Mouse (Mus musculus) adrenal gland, adult (tissue): ENCODE measurements around the gene Zfand3.

ENCODE experiments used
- DNase-seq, 2 experiments: peaks; one replicate each; pipeline ENCODE4 v3.0.0; 2022 to 2023; ENCODE audit warnings: low spot score in 1 of 2; ENCODE audit not compliant: inconsistent age in 2 of 2

Zfand3 gene

DNA sequence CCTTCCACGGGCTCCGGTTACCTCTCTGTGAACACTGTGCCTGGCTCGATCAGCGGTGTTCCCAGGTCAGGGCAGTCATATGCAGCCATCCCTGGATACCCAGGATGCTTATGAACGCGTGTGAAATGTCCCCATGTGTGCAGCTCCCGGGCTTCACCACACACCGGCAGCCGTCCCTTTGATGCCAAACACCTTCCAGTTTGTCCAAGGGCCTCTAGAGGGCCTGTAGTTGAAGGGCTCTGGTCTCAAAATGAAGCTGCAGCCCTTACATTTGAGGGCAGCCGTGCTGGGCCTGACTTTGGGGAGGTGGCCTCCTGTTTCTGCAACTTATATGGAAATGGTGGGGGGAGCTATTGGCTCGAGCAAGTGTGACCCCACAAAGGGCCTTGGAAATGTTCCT, 217.8 kb downstream of the Zfand3 start:
- DNase-seq: no peak

DNA sequence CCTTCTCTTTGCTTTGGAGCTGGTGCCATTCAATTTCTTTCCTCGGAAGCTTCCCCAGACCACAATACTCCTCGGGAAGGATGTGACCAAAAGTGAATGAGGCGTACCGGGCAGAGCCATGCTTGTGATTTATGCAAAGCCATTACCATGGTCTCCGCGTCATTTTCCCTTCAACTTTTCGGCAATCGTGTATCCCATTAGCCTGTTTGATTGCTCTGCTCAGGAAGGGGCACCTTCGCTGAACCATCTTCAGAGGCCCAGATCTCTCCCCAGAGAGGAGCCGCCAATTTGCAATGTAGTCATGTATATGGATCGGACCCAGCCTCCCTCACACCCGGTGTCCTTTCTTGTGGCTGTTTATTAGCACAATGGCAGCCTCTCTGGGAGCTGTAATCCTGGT, 218.3 kb downstream of the Zfand3 start:
- DNase-seq: no peak

DNA sequence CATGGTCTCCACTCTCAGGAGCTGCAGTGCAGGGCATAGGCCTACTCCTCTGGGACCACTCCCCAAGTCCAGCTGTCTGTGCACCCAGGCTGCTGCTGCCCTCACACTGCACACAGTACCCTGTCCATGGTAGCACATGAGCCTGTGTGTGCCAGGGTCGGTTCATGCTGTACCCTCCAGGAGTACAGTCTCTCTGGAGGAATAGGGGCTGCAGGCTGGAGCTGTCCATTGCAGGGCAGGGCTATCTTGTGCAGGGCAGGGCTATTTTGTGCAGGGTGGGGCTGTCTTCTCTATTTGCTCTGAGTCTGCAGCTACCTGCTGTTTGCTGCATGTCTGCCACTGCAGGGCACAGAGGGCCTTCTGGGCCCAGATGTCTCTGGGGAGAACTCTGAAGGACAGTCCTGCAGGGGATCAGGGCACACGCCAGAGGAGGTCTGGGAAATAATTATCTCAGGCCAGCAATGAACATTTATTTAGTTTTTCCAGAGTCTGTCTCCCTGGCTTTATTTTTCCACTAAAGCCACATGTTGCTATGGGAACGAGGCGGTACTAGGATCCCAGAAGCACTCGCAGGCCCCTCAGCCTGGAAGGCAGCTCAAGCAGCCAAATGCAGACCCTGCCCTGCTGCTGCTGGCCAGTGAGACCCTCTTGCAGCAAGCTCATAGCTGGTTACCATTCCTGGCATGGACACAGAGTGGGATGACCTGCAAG, 220.7 kb downstream of the Zfand3 start:
- DNase-seq: no peak

DNA sequence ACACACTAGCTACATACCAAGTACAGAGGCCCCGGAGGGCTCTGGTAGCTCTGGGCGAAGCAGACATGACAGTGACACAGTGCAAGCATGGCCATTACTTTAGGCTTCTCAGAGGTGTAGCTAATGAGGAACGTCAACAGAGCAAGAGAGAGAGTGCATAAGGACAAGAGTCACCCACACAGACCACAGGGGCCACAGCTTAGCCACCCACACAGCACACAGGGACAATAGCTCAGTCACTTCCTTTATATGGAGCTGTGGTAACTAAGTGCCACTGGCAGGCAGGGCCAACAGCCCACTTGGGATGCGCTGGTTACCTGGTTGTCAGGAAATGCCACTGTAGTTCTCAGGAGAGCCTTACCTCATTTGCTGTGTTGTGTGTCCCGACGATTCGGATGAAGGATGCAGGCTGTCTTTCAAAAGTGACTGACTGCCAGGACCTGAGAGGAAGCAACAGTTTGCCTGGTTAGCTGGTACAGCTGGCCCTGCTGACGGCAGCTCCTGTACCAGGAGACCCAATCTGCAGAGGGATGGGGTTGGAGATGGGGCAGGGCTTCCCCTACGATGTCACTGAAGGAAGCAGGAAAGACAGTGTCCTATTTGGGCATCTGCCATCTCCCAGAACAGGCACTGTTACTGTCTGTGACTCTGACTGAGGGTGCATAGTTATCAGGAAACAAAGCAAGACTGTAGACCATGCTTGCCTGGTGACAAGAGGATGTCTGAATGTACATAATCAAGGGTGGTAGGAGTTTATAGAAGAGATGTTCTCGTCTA, 224.1 kb downstream of the Zfand3 start:
- DNase-seq: no peak

DNA sequence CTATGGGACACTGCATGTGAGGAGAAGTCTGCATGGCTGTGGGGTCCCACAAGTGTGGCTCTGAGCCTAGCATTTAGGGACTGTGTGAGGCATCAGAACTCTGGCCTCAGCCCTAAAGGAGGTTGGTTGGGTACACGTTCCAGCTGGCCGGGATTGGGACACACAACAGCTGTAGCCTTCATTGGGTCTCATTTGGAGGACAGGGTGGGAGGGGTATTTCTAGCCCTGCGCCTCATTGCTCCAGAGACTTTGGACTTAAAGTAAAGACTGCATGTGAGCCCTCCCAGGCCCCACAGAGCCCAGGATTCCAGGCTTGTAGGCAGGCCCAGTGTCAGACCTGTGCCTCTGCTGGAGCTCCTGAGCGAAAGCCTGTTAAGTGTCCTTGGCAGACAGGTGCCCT, 225.9 kb downstream of the Zfand3 start:
- DNase-seq: peak in 1 of 2 experiments; percentile 28

DNA sequence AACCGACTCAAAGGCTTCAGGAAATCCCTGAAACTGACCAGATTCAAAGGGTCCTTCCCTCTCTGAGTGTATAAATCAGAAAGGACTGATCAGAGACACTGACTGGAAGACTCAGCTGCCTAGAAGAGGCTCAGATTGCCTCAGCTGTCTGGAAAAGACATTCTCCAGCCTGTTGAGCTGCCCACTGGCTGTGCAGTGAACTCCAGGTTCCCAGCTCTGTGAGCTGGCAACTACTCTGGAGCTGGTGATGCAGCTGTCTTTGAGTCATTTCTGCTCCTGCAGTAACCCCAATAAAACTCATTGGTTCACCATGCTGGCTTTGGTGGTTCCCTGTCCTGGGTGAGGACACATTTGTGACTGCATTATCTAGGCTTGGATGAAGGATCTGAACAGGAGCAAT, 226.9 kb downstream of the Zfand3 start:
- no peak for DNase-seq

DNA sequence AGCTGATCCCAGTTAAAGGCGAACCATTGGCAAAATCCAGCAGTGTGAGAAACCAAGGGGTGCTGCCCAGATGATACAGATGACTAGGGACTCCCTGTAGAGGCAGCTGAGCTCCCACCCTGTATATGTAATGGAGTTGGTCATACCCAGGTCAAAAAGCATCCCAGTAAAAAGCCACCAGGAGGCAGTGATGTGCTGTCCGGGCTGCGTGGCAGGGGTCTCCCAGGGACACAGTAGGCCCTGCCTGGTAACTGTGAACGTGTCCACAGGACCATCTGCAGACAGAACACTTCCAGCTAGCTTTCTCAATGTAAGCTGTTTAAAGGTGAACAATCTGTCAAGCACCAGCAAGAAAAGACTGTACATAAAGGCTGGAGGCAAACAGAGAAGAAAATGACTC, 228.2 kb downstream of the Zfand3 start:
- no peak for DNase-seq

DNA sequence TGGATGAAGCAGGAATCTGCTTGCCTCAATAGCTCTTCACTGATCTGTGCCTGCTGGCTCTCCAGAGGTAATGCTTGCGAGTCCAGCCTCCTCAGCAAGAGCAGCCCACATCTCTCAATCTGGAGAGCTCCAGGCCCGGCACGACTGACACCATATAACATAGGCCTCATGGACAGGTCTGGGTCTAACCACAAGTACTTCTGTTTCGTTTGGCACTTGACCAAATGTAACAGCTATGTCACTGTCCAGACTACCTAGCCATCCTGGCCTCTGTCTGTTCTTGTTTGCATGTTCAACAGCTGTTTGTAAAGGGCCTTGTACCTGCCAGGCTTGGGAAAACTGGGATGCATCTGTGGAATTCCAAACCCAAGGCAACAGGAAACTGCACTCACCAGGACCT, 230.8 kb downstream of the Zfand3 start:
- no peak for DNase-seq

DNA sequence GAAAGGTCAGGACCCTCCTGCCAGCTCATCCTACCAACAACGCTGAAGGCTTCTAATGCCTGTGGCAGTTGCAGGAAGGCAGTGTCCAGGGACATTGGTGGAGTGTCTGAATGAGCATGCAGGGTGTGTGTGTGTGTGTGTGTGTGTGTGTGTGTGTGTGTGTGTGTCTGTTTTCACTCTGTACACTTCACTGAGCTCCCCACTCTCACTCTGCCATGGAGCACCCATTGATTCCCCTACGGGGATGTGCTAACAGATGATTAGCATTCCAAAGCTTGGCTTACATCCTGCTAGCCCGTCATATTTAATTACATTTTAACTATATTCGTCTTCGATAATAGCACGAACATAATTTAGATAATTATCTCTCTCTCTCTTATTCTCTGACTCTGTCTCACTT, 232.1 kb downstream of the Zfand3 start:
- DNase-seq: no peak

DNA sequence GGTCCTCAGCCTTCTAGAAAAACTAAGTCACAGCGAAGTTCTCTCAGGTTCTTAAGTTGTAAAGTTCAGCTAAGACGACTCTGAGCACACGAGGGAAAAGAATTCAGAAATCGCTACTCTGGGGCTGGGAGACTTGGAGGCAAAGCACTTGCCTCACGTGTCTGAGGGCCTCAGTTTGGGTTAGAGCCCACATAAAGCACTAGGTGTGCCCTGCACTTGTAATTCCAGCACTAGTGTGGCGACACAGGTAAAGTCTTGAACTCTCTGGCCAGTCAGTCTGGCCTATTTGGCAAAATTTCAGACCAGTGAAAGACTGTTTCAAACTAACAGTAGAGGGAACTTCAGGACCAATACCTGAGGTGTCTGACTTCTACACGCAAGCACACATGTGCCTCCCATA, 233.1 kb downstream of the Zfand3 start:
- no peak for DNase-seq

DNA sequence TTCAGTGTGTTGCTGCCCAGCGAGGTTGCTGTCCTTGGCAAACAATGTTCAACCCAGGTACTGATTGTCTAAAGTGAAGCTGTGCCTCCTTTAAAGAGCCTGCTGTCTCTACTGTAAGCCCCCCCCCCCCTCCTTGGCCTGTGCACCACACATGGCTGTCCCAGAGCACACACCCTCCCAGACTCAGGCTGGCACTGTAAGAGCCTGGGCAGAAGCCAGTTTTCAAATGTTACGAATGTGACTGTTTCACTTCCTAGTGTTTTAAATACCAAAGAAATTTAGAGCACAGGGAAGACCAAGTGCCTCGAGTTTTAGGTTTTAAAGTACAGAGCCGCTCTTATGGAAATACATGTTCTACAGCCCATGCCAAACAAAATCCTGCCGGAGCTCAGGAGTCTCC, 234.9 kb downstream of the Zfand3 start:
- DNase-seq: peak in 1 of 2 experiments; percentile 57

DNA sequence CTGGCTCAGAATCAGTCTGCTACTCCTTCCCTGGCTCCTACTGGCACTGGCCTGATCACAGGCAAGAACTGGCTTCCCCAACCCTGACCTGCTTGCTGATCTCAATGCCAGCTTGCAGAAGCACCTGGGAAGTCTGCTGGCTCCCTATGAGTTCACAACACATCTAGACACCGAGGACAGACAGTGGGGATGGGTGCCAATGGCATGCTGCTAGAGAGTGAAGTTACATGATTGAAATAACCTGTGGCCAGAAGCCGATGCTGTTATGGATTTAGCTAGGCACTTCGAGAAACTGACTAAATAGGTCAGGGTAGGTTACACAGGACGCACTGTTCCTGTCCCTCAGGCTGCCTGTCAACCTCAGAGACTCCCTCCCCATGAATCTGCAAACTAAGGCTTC, 236.1 kb downstream of the Zfand3 start:
- DNase-seq: no peak

DNA sequence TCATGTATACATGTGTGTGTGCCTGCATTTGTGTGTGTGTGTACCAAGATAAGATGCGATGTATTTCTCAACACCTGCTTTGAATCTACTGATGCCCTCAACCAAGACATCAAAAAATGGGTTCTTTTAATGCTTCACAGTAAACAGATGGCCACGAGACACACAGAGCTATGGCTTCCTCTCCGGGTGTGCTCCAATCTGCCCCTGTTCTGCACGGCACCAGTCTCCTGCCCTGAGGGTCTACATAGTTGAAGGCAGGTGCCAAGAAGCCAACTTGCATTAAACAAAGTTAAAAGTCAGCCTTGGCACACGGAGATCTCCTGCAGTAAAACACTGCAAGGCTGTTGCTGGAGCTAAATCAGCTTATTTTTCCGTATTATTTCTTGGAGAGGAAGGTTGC, 236.5 kb downstream of the Zfand3 start:
- no peak for DNase-seq

DNA sequence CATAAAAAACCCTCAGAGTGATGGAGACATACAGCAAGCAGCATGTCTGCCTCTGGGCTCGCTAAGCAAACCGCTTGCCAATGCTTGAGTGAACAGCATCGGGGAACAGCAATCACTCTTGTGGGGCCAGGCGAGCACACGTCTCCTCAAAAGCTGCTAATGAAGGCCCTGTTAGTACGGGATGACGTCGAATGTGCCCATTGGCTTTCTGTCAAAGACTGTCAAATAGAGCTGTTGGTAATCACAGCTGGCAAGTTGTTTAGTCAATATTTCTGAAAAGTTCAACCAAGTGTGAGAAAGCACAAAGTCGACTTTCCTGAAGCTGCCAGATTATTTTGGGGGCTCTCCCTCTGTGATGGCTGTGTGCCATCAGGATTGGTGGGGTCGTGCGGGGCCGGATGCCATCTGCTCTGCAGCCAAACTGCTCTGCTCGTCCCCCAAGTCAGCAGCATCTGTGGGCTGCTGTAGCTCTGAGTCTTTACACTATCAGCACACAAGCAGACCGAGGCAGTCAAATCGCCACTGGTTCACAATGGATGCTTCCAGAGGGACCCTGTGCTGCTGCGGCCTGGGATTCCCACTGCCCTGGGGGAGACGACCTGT, 237.3 kb downstream of the Zfand3 start:
- DNase-seq: no peak

DNA sequence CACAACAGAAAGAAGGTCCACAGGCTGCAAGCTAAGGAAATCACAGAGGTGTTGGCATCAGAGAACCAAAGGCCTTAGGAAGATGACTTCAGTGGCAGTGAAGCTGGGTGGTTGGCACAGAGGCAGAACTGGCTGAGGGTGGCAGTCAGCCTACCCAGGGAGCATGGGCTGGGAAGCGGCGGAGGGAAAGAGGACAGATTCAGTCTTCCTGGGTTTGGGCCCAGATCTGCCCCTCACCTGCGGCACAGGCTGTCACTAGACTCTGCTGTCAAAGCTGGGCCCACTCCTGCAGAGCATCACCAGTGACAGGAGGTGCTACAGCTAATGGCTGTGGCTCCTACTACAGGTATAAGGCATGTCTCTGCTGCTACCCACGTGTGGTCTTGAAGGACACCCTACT, 238.1 kb downstream of the Zfand3 start:
- no peak for DNase-seq

DNA sequence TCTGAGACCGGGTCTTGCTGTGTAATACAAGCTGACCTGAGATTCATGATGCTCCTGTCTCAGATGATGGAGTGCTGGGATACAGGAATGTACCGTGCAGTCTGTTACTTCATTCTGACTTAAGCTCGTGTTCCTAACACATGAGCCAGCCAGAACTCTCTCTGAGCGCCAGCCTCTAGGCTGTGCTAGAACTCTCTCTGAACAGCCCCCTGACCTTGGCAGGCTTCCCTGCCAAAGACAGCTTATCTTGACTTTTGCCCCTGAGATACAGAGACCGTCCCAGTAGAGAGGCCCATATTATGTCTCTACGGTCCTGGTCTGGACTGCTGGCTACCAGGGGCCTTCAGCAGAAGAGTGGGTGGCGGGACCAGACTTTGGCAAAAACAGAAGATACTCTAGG, 239.0 kb downstream of the Zfand3 start:
- DNase-seq: peak; percentile 56 to 63

DNA sequence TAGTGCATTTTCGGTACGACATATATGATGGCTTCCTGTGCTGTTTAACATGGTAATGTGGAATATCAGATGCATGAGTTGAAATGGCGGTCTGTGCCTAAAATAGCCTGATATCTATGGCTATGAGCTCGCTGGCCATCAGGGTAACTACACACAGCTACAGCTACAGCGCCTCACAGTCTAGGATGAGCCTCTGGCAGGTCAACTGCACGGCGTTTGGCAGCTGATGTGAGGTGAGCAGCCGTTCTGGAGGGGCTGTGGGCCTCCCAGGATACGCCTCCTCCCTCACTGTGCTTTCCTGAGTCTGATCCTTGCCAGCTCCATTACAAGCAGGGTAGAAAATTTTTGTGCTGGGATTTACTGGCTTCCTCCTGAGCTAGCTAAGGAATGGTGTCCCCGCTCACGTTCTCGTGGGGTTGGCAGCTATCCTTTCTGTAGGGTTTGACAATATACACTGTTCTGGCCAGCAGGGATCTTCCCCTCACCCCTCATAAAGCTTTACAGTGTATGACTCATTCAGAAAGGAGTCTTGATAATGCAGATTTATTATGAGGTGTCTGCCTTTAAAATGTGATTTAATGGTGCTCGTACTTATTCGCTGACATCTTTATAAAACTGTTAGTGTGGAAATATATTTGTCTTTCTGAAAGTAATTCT, 240.2 kb downstream of the Zfand3 start:
- DNase-seq: no peak

DNA sequence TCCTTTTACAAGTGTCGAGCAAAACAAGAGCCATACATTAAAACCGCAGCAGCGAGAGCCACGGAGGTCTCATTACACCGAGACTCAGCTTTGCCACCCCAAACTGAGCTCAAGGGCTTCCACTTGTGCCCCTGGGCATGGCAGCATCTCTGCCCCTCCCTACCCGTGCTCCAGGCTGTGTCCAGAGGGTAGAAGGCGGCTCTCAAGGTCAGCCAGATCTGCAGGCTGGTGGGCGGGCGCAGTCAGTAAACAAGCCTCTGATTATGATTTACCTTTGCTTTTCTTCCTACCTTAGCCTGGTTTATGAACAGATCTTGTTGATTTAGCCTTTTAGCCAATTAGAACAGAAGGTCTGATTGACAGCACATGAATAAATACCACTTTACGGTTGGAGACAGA, 240.8 kb downstream of the Zfand3 start:
- DNase-seq: peak; percentile 45 to 64

DNA sequence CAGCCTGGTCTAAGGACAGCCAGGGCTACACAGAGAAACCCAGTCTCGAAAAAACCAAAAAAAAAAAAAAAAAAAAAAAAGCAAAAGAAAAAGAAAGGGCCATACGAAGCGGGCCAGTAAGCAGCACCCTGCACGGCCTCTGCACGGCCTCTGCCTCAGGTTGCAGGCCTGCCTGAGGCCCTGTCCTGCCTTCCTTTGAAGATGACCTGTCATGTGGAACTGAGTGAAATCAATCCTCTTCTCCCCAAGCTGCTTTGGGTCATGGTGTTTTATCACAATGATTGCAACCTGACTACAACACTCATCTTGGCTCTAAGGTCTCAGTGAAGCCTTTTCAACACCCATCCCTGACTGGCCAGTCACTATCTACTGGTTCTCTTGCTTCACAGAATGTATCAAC, 248.5 kb downstream of the Zfand3 start:
- no peak for DNase-seq

DNA sequence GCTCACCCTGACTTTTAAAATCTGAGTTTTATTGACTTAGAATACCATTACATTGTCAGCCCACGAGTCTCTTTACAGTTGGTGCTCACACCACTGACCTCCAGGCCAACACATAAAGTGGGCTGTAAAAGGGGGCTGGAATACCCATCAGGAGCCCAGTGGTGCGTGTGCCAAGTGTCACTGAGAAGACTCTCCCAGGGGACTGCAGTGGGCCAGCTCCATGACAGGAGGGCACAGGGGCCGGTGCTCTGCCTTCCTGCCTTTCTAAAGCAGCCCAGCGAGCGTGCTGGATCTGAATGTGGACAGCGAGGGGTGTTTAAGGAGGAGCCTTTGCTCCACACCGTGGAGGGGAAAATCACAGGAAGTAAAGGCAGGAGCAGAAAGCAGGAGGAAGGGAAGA, 249.4 kb downstream of the Zfand3 start:
- DNase-seq: no peak

DNA sequence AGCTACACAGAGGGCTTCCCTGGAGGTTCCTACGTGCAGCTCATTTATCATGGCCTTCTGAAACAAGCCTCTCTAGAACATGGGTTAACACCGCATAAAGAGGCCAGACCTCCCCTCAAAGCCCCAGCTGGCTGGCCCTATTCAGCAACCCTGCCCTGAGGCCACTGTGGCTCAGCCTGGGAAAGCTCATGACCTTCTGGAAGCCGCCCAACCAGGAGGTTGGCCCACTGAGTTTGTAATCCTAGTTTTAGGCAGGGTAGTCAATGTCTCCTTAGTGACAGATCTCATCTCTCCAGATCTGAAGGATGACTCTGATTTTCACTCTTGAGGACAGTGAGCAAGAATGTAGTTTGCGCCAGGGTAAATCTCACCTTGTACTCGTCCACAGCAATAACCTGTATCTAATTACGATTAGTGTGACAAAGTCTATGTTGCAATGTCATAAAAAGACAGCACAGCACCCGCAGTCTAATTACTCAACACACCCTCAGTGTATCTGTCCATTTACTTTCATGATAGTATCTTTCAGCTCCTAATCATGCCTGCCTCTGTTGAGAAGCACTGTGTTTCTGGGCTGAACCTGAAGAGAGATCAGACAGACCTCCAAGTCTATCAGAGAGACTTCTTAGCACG, 251.5 kb downstream of the Zfand3 start:
- DNase-seq: peak in 1 of 2 experiments; percentile 61
